Mouse (Mus musculus) liver, embryonic 14.5 days (tissue): ENCODE measurements around the gene Mybpc3. TPM values are rescaled to one million over a fixed set of nuclear protein-coding genes. Genes with fewer than 3 reads are reported as not detected.
"Not testable (repeated sequence)": the region's sequence is repeated elsewhere in the genome, so short reads cannot be mapped to it uniquely, and the experiment has no call there.

Source experiments
- ATAC-seq: fragments of 200-750 bp; cut with Nextera tagmentation; 2 replicates; pipeline ENCODE4 v1.8.0; 2017; ENCODE audit warnings: moderate number of reproducible peaks, mild to moderate bottlenecking, moderate library complexity; ENCODE audit not compliant: insufficient read depth
- DNase-seq, 3 experiments: peaks; one replicate each; pipeline ENCODE4 v3.0.0-alpha.2; 2012 to 2013; ENCODE audit warnings: low read depth in 3 of 3, low spot score in 3 of 3
- H3K27ac ChIP-seq: fragments of 300-500 bp; sonication (generic); 2 replicates; pipeline ENCODE4 v1.5.1; 2014; ENCODE audit warnings: moderate library complexity, mild to moderate bottlenecking, control low read depth, inconsistent platforms
- H3K27me3 ChIP-seq: fragments of 300-500 bp; sonication (generic); 2 replicates; pipeline ENCODE4 v1.6.1; 2014; ENCODE audit warnings: mild to moderate bottlenecking, low read length, moderate library complexity; ENCODE audit not compliant: control insufficient read depth, insufficient read depth
- H3K36me3 ChIP-seq: fragments of 300-500 bp; sonication (generic); replicated peaks from 2 replicates; pipeline ENCODE4 v1.6.1; 2014; ENCODE audit warnings: low read depth; ENCODE audit not compliant: control insufficient read depth, insufficient read depth
- H3K4me1 ChIP-seq, 2 experiments: fragments of 200-500 bp in 1 of 2; fragments of 300-500 bp in 1 of 2; sonication (generic) in 1 of 2; replicated peaks; 2 replicates each; pipeline ENCODE4 v1.6.1; 2012 to 2014; ENCODE audit warnings: antibody characterized with exemption in 1 of 2, inconsistent platforms in 1 of 2, low read length in 1 of 2; ENCODE audit not compliant: control insufficient read depth in 2 of 2, insufficient read depth in 2 of 2
- H3K4me2 ChIP-seq: fragments of 300-500 bp; sonication (generic); 2 replicates; pipeline ENCODE4 v1.6.1; 2014; ENCODE audit warnings: low read depth, mild to moderate bottlenecking, control low read depth, moderate library complexity
- H3K4me3 ChIP-seq, 2 experiments: fragments of 200-500 bp in 1 of 2; fragments of 300-500 bp in 1 of 2; sonication (generic) in 1 of 2; 2 replicates each; pipeline ENCODE4 v1.5.1; 2012 to 2014; ENCODE audit warnings: low read depth in 2 of 2, low read length in 2 of 2, mild to moderate bottlenecking in 2 of 2, control low read depth in 1 of 2, inconsistent platforms in 1 of 2, moderate library complexity in 1 of 2; ENCODE audit not compliant: insufficient read depth in 1 of 2
- H3K9ac ChIP-seq: fragments of 300-500 bp; sonication (generic); replicated peaks from 2 replicates; pipeline ENCODE4 v1.6.1; 2014; ENCODE audit warnings: mild to moderate bottlenecking, control low read depth, moderate library complexity
- H3K9me3 ChIP-seq: fragments of 300-500 bp; sonication (generic); 2 replicates; pipeline ENCODE4 v1.6.1; 2016; ENCODE audit warnings: low read length, mixed read lengths; ENCODE audit not compliant: control insufficient read depth
- CTCF ChIP-seq: IDR thresholded peaks from 2 replicates; pipeline ENCODE4 v1.5.1; 2016; ENCODE audit warnings: antibody characterized with exemption, low read depth, control low read depth
- EP300 ChIP-seq: IDR thresholded peaks from 2 replicates; pipeline ENCODE4 v1.6.1; 2016; ENCODE audit warnings: antibody characterized with exemption, low read depth
- WGBS: fragments of 180-500 bp; shearing (Covaris S2); extraction: QIAGEN DNeasy Blood & Tissue Kit; methylation state at CpG from one replicate; pipeline ENCODE4 v1.1.7; 2014; ENCODE audit not compliant: insufficient replicate concordance; 5-methylcytosine and 5-hydroxymethylcytosine counted together
- polyA plus RNA-seq, 2 experiments: library from polyadenylated mRNA; depleted of rRNA in 1 of 2; stranded (reverse) in 1 of 2; unstranded in 1 of 2; fragments of >200 nt; fragmentation: Nextera tagmentation in 1 of 2; extraction: Ambion mirVana in 1 of 2; gene quantifications; 2 replicates each; pipeline versions ENCODE4 v1.2.1 to v1.2.3; 2012 to 2014

Mybpc3 gene
- polyA plus RNA-seq, 2 experiments, result 0.04 TPM; not detected in 1

DNA sequence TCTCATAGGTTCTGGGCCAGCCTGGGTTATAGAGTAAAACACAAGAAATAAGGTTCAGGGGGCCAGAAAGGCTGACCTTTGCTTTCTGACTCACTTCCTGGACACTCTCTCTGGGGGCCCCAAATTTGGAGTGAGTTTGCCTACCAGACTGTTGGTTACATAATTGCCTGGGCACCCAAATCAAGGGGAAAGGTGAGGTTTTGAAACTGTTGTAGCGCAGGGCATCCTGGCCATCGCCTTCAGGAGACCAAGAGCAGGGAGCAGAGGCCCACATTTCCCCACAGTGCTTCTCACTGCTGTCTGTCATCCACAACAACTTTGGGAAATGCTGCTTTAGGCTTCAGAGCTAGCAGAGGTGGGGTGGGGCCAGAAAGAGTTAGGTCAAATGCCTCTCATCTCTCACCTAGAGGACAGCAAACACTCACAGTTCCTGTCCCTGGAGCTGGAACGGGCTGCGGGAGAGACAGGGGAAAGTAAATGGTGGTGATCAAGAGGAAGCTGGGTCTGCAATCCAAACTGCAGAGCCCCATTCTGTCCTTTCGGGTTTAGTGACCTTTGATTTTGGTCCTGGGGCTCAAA lies 8.0 kb upstream of the Mybpc3 start:
- peaks cover 30 to 50% of the 10 kb centered on the region in 2 experiments for H3K4me1 ChIP-seq
- ATAC-seq, result no peak

DNA sequence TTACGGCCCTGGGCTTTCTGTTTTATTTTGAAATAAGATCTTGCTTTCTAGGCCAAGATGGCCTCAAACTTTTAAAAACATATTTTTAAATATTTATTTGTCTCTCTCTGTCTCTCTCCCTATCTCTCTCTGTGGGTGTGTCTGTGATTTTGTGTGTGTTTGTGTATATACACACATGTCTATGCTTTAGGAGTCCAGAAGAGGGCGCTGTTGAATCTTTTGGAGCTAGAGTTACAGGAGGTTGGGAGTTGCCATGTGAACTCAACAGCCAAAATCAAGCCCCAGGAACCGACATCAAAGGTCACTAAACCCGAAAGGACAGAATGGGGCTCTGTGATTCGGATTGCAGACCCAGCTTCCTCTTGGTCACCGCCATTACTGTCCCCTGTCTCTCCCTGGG lies 7.5 kb upstream of the Mybpc3 start:
- no peaks in the 10 kb centered on the region for H3K36me3 ChIP-seq
- no peaks in the 10 kb centered on the region for H3K27me3 ChIP-seq
- TF ChIP-seq EP300, result no peak
- TF ChIP-seq CTCF, result 0 out of 2 replicates have a peak, but pooled peaks have one; percentile 22
- H3K4me2 ChIP-seq, result no peak overlapping the region
- DNase-seq (no peak), ATAC-seq (no peak)
- no peak overlapping the region for H3K9ac ChIP-seq
- no peak overlapping the region for H3K4me3 ChIP-seq
- peaks cover 26 to 45% of the 10 kb centered on the region in 2 experiments for H3K4me1 ChIP-seq
- 76% methylated on average over 6 of the region's 6 CpGs for WGBS
- no peak overlapping the region for H3K27ac ChIP-seq
- no peaks in the 10 kb centered on the region for H3K9me3 ChIP-seq

More for the DNA sequence above, 8.0 kb upstream of the Mybpc3 start:
- WGBS, result 78% methylated on average over 5 of the region's 5 CpGs
- no peak overlapping the region for H3K27ac ChIP-seq
- DNase-seq, result no peak
- TF ChIP-seq EP300 (no peak), CTCF (no peak)
- no peaks in the 10 kb centered on the region for H3K9me3 ChIP-seq
- H3K4me3 ChIP-seq, result no peak overlapping the region
- no peaks in the 10 kb centered on the region for H3K27me3 ChIP-seq
- no peaks in the 10 kb centered on the region for H3K36me3 ChIP-seq
- no peak overlapping the region for H3K4me2 ChIP-seq
- H3K9ac ChIP-seq, result no peak overlapping the region

DNA sequence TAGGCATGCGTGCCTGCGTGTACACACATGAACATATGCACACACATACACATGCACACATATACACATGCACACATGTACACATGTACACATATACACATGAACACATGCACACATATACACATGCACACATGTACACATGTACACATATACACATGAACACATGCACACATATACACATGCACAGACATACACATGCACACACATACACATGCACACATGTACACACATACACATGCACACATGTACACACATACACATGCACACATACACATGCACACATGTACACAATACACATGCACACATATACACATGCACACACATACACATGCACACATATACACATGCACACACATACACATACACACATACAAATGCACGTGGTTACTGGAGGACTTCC lies 6.1 kb upstream of the Mybpc3 start:
- WGBS, result 93% methylated on average over 3 of the region's 3 CpGs
- not testable (repeated sequence) for H3K36me3 ChIP-seq, H3K9me3 ChIP-seq, H3K27ac ChIP-seq, H3K4me2 ChIP-seq, H3K27me3 ChIP-seq, H3K9ac ChIP-seq, ATAC-seq, H3K4me3 ChIP-seq, DNase-seq
- H3K4me1 ChIP-seq, result peaks cover 26 to 39% of the 10 kb centered on the region in 2 experiments

DNA sequence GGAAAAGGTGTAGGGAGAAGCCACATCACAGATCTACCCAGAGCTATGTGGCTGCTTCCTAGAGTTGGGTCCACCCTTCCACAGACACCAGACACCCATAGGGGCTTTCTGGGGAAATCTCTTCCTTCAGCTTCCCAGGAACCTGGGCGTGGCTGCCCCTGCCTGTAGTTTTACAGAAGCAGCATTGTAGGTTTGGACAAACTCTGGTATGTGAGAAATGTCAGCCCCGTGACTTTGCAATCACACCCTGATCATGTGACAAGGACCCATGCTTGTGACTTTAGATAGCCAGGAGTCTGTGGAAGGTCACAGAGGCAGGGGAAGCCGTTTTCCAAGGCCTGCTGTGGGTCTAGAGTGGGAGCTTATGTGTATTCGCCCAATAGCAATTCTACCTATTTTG lies 5.5 kb upstream of the Mybpc3 start:
- ATAC-seq (no peak), DNase-seq (peak in 1 of 3 experiments; percentile 61)
- Histone ChIP-seq H3K4me1 (peaks cover 23 to 35% of the 10 kb centered on the region in 2 experiments), H3K9ac (no peak overlapping the region), H3K9me3 (no peaks in the 10 kb centered on the region), H3K4me3 (no peak overlapping the region), H3K27me3 (no peaks in the 10 kb centered on the region), H3K36me3 (no peaks in the 10 kb centered on the region), H3K27ac (no peak overlapping the region), H3K4me2 (no peak overlapping the region)
- TF ChIP-seq CTCF (no peak), EP300 (no peak)
- WGBS, result 36% methylated on average over 4 of the region's 4 CpGs

GRCm38 (mm10) chr2:91113334-91113733 lies 4.6 kb upstream of the Mybpc3 start:
- no peak overlapping the region for H3K4me2 ChIP-seq

More at GRCm38 (mm10) chr2:91113334-91113733, 4.6 kb upstream of the Mybpc3 start:
- DNase-seq (no peak), ATAC-seq (no peak)
- H3K9ac ChIP-seq, result no peak overlapping the region
- no peak overlapping the region for H3K27ac ChIP-seq
- H3K36me3 ChIP-seq, result no peaks in the 10 kb centered on the region
- TF ChIP-seq CTCF (no peak), EP300 (no peak)
- H3K4me1 ChIP-seq, result peaks cover 15 to 27% of the 10 kb centered on the region in 2 experiments
- H3K9me3 ChIP-seq, result no peaks in the 10 kb centered on the region
- H3K27me3 ChIP-seq, result no peaks in the 10 kb centered on the region
- WGBS, result 57% methylated on average over 10 of the region's 10 CpGs
- no peak overlapping the region for H3K4me3 ChIP-seq
